Mouse (Mus musculus) gastrocnemius, postnatal 36 days (tissue): ENCODE measurements around the gene Olfml1. TPM values are rescaled to one million over a fixed set of nuclear protein-coding genes. Genes with fewer than 3 reads are reported as not detected.
A peak's percentile ranks its signal among the peaks of the same experiment; 100 is the strongest.

Experiments
- DNase-seq, 2 experiments: peaks; one replicate each; pipeline ENCODE4 v3.0.0; 2022
- intact Hi-C: fragments of 180-260 bp; cut with DNase I; formaldehyde crosslinking; loops from one replicate; pipeline ENCODE4 v1.15.1; 2025
- total RNA-seq, 2 experiments: library from RNA; stranded (reverse); gene quantifications; 2 replicates each; pipeline ENCODE4 v1.2.3; 2021

The Olfml1 gene
- total RNA-seq, 2 experiments from 2014 or later = 1.8 to 2.3 TPM

DNA sequence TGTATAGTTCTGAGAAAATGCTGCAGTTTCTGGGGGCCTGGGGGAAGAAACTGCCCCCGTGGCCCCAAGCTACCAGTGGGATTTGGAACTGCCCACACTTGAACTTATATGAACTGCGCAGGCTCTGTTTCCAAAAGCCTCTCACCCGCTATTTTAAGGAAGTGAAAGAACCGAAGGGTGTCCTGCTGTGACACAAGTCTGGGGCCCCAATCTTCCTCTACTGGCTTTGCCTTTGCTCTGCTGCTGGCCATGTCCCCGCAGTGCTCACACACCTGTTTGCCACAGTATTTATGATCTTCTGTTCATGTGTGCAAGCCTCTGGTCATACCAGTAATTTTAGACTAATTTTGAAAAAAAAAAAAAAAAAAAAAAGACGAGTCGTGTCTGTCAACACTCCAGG is 26.7 kb downstream of the Olfml1 start:
- DNase-seq = no peak
- intact Hi-C loops = no loop called here

GRCm38 (mm10) chr7:107594325-107594856 is 27.1 kb downstream of the Olfml1 start:
- intact Hi-C loops = no loop called here
- DNase-seq = peak; percentile 28 to 36

DNA sequence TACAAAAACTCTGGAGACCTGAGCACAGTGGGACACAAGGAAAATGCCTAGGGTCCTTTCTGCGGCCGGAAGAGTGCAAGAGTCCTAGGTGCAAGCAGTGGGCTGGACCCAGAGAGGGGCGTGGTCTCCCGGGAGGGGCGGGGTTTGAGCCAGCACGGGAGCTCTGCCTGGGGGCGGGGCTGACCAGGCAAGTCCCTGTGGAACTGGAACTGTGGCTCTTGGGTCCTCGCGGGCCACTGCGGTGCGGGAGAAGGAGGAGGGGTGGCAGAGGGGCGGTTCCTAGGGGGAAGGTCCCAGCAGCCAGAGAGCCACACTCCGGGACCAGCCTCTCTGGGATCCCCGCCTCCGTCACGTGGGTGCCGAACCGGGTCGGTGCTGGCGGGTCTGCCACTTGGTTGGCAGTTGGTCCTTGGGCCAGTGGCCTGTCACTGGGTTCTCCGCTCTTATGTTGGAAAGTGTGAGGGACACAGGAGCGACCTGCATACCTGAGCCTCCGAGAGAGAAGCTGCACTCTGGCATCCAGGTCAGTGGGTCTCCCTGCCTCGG is 27.7 kb downstream of the Olfml1 start, which contains the start of gene Ppfibp2:
Gene Ppfibp2 (plus strand): TSS at position 351 of the 546 bp plus-strand sequence.
- intact Hi-C loops = no loop called here
- DNase-seq = peak; percentile 88 to 90

GRCm38 (mm10) chr7:107595426-107595825 is 28.2 kb downstream of the Olfml1 start:
- intact Hi-C loops = no loop called here

DNA sequence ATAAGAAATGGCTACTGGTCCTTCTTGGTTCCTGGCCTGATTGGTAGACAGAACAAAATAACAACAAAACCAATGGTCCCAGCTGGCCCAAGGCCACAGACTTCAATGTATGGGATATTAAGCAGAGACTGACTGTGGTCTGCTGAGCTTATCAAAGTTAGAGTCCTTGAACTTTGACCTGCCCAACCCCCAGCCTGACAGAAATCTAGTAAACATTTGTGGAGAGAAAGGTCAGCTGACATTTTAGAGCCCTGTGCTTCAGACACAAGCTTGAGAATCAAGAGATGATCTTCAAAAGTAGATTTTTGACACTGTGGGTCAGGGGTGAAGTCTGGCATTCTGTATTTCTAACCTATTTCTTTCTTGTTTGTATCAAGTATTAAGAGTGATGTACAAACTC is 29.5 kb downstream of the Olfml1 start:
- DNase-seq = no peak
- intact Hi-C loops = no loop called here

More at GRCm38 (mm10) chr7:107595426-107595825, 28.2 kb downstream of the Olfml1 start:
- DNase-seq = no peak

GRCm38 (mm10) chr7:107597956-107598355 is 30.7 kb downstream of the Olfml1 start:
- DNase-seq = no peak
- intact Hi-C loops = no loop called here

GRCm38 (mm10) chr7:107600651-107601050 is 33.4 kb downstream of the Olfml1 start:
- intact Hi-C loops = no loop called here
- DNase-seq = no peak

DNA sequence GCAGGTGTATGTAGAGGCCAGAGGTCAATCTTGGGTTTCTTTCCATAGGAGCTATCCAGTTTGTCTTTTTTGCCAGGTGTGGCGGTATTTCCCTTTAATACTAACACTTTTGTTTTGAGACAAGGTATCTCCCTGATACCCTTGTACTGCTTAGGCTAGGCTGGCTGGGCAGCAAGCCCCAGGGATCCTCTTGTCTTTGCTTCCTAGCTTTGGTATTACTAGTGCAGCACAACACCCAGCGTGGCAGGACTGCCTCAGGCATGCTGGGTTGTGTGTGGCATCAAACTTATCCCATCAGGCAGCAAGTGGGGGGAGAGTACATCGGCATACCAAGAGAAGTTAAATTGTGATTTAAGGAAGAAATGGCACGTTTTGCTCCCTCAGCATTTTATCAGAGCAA is 35.3 kb downstream of the Olfml1 start:
- no peak for DNase-seq
- intact Hi-C loops = no loop called here

DNA sequence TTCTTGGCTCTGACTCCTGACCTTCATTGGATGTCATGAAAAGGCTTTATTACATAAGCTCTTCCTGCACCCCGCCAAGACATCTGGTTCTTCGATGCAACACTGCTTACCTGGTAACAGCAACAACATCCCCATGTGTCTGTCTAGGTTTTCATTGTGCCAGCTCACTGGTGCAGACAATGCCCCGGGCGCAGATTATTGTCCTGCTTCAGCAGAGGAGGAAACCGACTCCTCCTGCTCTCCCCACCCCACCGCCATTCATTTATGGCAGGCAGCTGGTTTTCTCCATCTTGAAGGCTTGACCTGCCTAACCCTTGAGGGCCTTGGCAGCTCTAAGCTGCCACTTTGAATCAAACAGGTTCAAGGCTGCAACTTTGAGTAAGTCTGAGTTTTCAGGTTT is 35.7 kb downstream of the Olfml1 start:
- no peak for DNase-seq
- intact Hi-C loops = no loop called here

- DNase-seq = no peak
- intact Hi-C loops = no loop called here
These were observed 40.5 kb downstream of the Olfml1 start for GRCm38 (mm10) chr7:107607766-107608165.

DNA sequence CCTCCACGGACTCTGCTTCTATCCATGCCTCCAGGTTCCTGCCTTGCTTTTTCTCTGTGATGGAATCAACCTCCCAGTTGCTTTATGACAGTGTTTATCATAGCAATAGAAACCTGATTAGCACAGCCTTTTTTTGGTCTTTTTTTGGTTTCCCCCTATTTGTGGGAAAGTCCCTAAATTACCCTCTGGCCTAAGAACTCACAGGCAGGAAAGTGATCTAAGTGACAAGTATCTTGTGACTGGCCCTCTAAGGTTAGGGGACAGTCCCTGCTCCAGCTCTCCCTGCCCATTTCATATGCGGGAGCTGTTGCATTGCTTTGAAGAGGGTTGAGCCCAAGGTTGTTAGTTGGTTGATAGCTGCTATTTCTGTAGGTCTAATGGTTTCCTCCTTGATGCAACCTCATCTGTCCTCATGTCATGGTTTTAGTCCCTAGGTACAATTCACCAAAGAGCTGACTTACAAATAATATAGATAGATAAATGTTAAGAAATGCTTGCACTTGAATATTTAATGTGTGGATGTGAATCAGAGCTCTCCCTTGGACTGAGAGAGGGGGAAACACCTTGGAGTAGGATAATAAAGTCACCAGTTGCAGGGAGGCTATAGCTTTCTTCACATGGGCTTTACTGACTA is 42.5 kb downstream of the Olfml1 start:
- intact Hi-C loops = no loop called here

GRCm38 (mm10) chr7:107610880-107611279 is 43.6 kb downstream of the Olfml1 start:
- intact Hi-C loops = no loop called here
- no peak for DNase-seq

More for the DNA sequence above, 42.5 kb downstream of the Olfml1 start:
- no peak for DNase-seq

DNA sequence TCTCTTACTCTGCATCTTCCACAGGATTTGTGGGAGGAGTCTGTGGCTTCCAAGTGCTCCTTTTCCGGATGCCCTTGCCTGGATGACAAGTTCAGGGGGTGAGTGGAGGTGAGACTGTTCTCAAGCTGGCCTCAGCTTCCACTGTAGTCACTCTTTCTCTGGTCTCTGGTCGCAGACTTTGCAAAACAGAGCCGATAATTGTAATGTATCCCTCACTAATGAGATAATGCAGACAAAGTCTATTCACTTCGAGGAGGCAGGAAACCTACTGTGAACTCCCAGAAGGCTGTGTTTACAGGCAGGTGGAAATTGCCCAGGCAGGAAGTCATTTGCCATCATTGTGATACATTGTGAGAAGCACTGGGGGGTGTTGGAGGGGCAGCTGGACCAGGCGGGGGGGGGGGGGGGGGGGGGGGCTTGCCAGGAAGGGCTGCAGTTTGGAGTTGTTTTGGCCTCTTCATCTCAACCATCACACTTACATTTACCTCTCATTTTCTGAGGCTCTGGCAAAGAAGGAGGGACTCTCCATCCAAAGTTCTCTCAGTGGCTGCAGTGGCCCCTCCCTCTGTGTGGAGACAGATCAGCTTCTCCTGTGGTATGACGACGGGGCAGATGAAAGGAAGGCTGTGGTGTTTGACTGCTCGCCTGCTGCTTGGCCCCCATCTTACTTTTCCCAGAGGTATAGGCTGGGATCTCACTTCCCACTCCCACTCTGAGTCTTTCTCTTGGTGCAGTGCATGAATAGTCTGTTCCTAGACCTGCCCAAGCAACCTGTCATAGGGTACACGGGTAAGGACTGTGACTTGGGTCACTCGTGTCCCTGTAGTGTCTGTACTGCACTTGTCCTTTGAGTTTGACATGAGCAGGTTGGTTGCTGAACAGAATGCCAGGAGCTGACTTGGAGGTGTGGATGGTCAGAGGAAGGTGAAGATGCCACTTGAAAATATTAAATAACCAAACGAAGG is 51.1 kb downstream of the Olfml1 start:
- intact Hi-C loops = no loop called here
- no peak for DNase-seq

- no peak for DNase-seq
- intact Hi-C loops = no loop called here
These were observed 52.0 kb downstream of the Olfml1 start for GRCm38 (mm10) chr7:107619225-107619624.

GRCm38 (mm10) chr7:107620137-107620536 is 52.9 kb downstream of the Olfml1 start:
- intact Hi-C loops = no loop called here
- DNase-seq = no peak

DNA sequence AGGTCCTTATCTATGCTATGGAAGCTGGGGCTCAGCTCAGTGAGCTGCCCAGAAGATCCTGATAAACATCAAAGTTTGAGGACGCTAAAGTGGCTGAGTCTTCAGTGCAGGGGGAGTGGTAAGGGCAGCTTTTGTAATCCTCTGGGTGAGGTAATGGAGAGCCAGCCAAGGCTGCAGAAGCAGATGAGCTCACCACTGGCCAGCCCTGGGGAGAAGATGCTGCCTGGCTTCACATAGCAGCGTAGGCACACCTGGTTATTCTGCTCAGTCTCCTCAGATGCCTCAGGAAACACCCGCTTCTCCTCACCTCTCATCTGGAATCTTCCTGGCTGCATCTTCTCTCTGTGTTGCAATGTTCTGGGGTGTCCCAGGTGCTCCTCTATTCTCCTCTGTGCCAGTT is 57.2 kb downstream of the Olfml1 start:
- no peak for DNase-seq
- intact Hi-C loops = no loop called here

GRCm38 (mm10) chr7:107625061-107625460 is 57.8 kb downstream of the Olfml1 start, which contains the start of gene 5330417H12Rik:
5330417H12Rik (minus strand) TSS chr7:107625161.
- DNase-seq = no peak
- intact Hi-C loops = no loop called here

DNA sequence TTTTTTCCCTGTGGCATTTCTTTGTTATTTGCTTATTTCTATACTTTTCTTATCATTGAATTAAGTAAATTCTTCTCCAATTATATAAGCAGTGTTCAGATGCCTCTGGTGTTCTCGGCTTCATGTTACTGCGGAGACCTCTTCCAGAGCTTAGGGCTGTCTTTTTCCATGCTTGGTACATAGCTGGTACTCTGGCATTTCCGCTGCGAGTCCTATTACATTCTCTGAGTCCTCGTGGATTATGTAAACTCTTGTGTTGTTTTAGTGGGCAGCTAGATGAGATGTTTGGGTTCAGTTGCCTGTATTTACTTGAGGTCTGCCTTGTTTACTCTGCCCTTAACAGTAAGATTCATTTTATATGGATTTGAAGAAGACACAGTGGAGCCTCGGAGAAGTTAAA is 58.5 kb downstream of the Olfml1 start:
- no peak for DNase-seq
- intact Hi-C loops = no loop called here

DNA sequence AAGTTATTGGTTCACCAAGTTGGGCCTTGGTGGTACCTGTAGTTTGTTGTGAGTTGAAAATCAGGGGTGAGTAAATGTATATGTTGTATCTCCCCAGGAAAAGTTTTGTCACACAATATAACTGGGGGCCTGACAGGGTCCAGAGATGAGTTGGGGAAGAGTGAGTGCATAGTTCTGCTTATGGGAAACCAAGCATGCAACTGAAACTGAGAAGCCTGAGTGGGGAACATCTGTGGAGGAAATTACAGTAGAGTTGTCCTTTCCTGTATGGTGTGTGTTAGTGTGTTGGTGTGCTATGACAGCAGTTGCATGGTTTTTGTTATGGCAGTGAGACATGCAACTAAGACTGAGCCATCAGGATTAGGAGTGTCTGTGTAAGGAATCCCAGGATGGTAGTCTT is 61.1 kb downstream of the Olfml1 start:
- DNase-seq = no peak
- intact Hi-C loops = no loop called here

DNA sequence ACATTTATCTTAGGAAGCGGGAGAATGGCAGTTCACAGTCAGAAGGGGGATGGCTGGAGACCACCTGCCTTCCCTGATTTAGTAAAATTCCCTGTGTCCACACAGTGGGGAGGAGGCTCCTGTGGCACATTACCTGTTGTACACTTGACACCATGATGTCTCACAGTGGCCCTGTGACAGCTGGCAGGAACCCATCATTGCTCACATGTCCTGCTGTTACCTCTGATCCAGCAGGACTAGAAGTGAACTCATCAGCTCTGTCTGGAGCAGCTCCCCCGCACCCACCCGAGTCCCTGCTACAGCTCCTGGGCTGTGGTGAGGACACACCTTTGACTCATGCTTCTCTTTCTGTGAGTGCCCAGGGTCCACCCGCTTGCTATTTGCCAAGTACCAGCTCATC is 66.0 kb downstream of the Olfml1 start:
- no peak for DNase-seq
- intact Hi-C loops = no loop called here

- intact Hi-C loops = no loop called here
- no peak for DNase-seq
These were observed 70.2 kb downstream of the Olfml1 start for GRCm38 (mm10) chr7:107637398-107637797.
